Mouse (Mus musculus): ENCODE data around the gene Tsc22d2. TPM values are rescaled to one million over a fixed set of nuclear protein-coding genes. Genes with fewer than 3 reads are reported as not detected.

Tsc22d2 gene
- polyA plus RNA-seq (2017; shearing (Covaris generic)): 10 to 100 TPM; 13.5 to 26.4 TPM

DNA sequence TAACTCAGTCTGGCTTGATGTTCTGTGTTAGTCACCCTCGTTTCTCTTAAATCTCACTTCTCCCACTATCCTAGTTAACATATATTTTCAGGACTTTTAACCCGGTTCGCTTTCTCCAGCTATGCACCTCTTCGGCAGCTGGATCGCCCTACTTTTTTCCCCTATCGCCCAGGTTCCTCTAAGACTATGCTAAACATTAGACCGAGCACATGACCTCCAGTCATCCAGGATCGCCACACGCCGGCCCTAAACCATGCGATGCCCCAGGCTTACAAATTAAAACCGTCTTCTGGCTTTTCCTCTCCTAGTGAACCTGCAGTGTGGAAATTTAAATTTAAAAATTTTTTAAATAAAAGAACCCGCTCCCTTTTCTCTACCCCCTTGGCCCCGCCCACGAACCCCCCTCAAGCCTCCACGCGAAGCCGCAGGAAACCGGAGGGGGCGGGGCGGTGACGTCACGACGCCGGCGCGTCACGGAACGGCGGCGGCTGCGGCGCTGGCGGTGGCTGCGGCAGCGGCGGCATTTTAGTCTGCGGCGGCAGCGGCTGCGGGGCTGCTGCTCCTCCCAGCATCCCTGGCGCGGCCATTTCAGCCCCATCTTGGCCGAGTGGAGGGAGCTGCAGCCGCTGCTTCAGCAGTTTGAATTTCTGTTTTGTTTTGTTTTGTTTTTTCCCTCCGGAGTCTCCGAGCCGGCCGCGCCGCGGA, at the start of gene Tsc22d2:
Gene Tsc22d2, plus strand, starts transcription at position 482 of the 705 bp plus-strand sequence.

Other genes with a start within 250 kb of the Tsc22d2 start
- 10 to 100 TPM; 29.5 to 40.4 TPM for gene Eif2a, start 111.1 kb downstream of the Tsc22d2 start, polyA plus RNA-seq (2017; shearing (Covaris generic))
- 100 to 1,000 TPM; 134 to 150 TPM for gene Serp1, start 111.2 kb downstream of the Tsc22d2 start, polyA plus RNA-seq (2017; shearing (Covaris generic))
- 10 to 100 TPM; 30.5 to 53.4 TPM for gene Selenot, start 161.9 kb downstream of the Tsc22d2 start, polyA plus RNA-seq (2017; shearing (Covaris generic))
- gene Erich6, start 222.5 kb downstream of the Tsc22d2 start, polyA plus RNA-seq (2017; shearing (Covaris generic)): under 1 TPM in 1 of 2 experiments, not detected in 1; 0.12 TPM